Mouse (Mus musculus) myocyte (in vitro differentiated cells): Measurements from ENCODE around the gene Apol7a.

Source experiments
- CEBPB ChIP-seq: IDR thresholded peaks from 2 replicates; pipeline ENCODE4 v1.6.1; 2011; ENCODE audit warnings: mild to moderate bottlenecking, moderate library complexity; ENCODE audit not compliant: poor library complexity, insufficient read depth, severe bottlenecking
- E2F4 ChIP-seq: IDR thresholded peaks from one replicate; pipeline ENCODE4 v1.6.1; 2011; ENCODE audit warnings: mild to moderate bottlenecking, control low read depth, moderate library complexity; ENCODE audit not compliant: insufficient read depth
- MAX ChIP-seq: IDR thresholded peaks from one replicate; pipeline ENCODE4 v1.6.1; 2011; ENCODE audit warnings: low read depth, mild to moderate bottlenecking, control low read depth
- MYOD1 ChIP-seq, 3 experiments: IDR thresholded peaks; one replicate each; pipeline ENCODE4 v1.6.1; 2011; ENCODE audit warnings: control low read depth in 2 of 3, low read depth in 2 of 3, mild to moderate bottlenecking in 2 of 3, moderate library complexity in 1 of 3; ENCODE audit not compliant: insufficient read length in 2 of 3, control insufficient read depth in 1 of 3
- MYOG ChIP-seq, 3 experiments: IDR thresholded peaks; one replicate each; pipeline ENCODE4 v1.6.1; 2011; ENCODE audit warnings: control low read depth in 2 of 3, low read depth in 2 of 3, mild to moderate bottlenecking in 2 of 3; ENCODE audit not compliant: insufficient read length in 2 of 3, control insufficient read depth in 1 of 3, insufficient read depth in 1 of 3
- POLR2A ChIP-seq: IDR thresholded peaks from one replicate; pipeline ENCODE4 v1.6.1; 2011; ENCODE audit warnings: low read depth, mild to moderate bottlenecking, control low read depth, moderate library complexity; ENCODE audit not compliant: insufficient read length
- POLR2AphosphoS2 ChIP-seq: IDR thresholded peaks from one replicate; pipeline ENCODE4 v1.6.1; 2011; ENCODE audit warnings: low read depth, control low read depth; ENCODE audit not compliant: insufficient read length
- REST ChIP-seq: IDR thresholded peaks from one replicate; pipeline ENCODE4 v1.6.1; 2011; ENCODE audit warnings: mild to moderate bottlenecking, control low read depth, moderate library complexity; ENCODE audit not compliant: insufficient read depth, insufficient read length
- SRF ChIP-seq: IDR thresholded peaks from one replicate; pipeline ENCODE4 v1.6.1; 2011; ENCODE audit warnings: low read depth; ENCODE audit not compliant: control insufficient read depth, insufficient read length
- TCF12 ChIP-seq: IDR thresholded peaks from one replicate; pipeline ENCODE4 v1.6.1; 2011; ENCODE audit warnings: mild to moderate bottlenecking, control low read depth; ENCODE audit not compliant: poor library complexity, insufficient read depth, severe bottlenecking
- USF1 ChIP-seq: IDR thresholded peaks from one replicate; pipeline ENCODE4 v1.6.1; 2011; ENCODE audit warnings: low read depth, mild to moderate bottlenecking, control low read depth, moderate library complexity

DNA sequence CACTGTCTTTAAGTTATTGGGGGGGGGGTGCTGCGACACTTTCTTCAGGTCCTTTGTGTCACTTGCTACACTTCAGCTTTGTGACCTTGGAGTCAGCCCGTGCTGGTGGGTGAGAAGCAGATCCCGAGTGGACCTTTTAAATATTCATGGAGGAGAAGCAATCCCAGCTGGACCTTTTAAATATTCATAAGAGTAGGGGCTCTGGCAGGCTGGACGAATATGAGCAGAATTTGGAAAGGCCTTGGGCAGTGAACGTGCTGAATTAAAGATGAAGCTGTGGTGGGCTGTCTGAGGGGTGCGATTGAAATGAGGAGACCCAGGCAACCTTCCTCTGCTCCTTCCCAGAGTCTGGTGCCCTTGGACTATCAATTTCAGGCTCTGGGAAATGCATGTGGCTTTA lies 35.3 kb downstream of the Apol7a start:
- TF ChIP-seq MAX (no peak), POLR2A (no peak), REST (no peak), POLR2AphosphoS2 (no peak), CEBPB (no peak), E2F4 (no peak), USF1 (no peak), SRF (no peak), MYOG (IDR thresholded peaks at IDR 0.05; ENCODE audit: control insufficient read depth in 1 of 3, insufficient read depth in 1 of 3, insufficient read length in 2 of 3, low read depth in 2 of 3) (no peak), TCF12 (no peak), MYOD1 (IDR thresholded peaks at IDR 0.05; ENCODE audit: control insufficient read depth in 1 of 3, insufficient read length in 2 of 3, low read depth in 2 of 3) (no peak)
